Mouse (Mus musculus) heart, embryonic 11.5 days (tissue): ENCODE results near the gene Daam1. TPM values are rescaled to one million over a fixed set of nuclear protein-coding genes. Genes with fewer than 3 reads are reported as not detected.

Experiments
- ATAC-seq: fragments of 200-750 bp; cut with Nextera tagmentation; replicated peaks from 2 replicates; pipeline ENCODE4 v1.8.0; 2017; ENCODE audit warnings: moderate library complexity; ENCODE audit not compliant: insufficient number of reproducible peaks, low FRiP score, low TSS enrichment
- H3K27ac ChIP-seq: fragments of 300-500 bp; sonication (generic); 2 replicates; pipeline ENCODE4 v1.5.1; 2014; ENCODE audit warnings: mild to moderate bottlenecking, low read depth, low read length
- H3K27me3 ChIP-seq: fragments of 300-500 bp; sonication (generic); 2 replicates; pipeline ENCODE4 v1.6.1; 2014; ENCODE audit warnings: mild to moderate bottlenecking, low read length, mixed read lengths; ENCODE audit not compliant: control insufficient read depth, insufficient read depth
- H3K36me3 ChIP-seq: fragments of 300-500 bp; sonication (generic); 2 replicates; pipeline ENCODE4 v1.6.1; 2014; ENCODE audit warnings: mild to moderate bottlenecking, low read length, moderate library complexity, mixed read lengths; ENCODE audit not compliant: control insufficient read depth, insufficient read depth
- H3K4me1 ChIP-seq: fragments of 300-500 bp; sonication (generic); 2 replicates; pipeline ENCODE4 v1.6.1; 2014; ENCODE audit warnings: low read length; ENCODE audit not compliant: control insufficient read depth, insufficient read depth
- H3K4me2 ChIP-seq: fragments of 300-500 bp; sonication (generic); 2 replicates; pipeline ENCODE4 v1.6.1; 2014; ENCODE audit warnings: mild to moderate bottlenecking, moderate library complexity
- H3K4me3 ChIP-seq: fragments of 300-500 bp; sonication (generic); 2 replicates; pipeline ENCODE4 v1.5.1; 2014; ENCODE audit warnings: low read depth, low read length
- H3K9ac ChIP-seq: fragments of 300-500 bp; sonication (generic); 2 replicates; pipeline ENCODE4 v1.6.1; 2014; ENCODE audit warnings: mild to moderate bottlenecking, low read depth, low read length, moderate library complexity
- H3K9me3 ChIP-seq: fragments of 300-500 bp; sonication (generic); replicated peaks from 2 replicates; pipeline ENCODE4 v1.6.1; 2016; ENCODE audit warnings: low read length; ENCODE audit not compliant: control insufficient read depth
- WGBS: fragments of 180-500 bp; shearing (Covaris S2); extraction: QIAGEN DNeasy Blood & Tissue Kit; methylation state at CpG from one replicate; pipeline ENCODE4 v1.1.7; 2014; ENCODE audit not compliant: insufficient replicate concordance; 5-methylcytosine and 5-hydroxymethylcytosine counted together
- polyA plus RNA-seq: library from polyadenylated mRNA; unstranded; fragments of >200 nt; fragmentation: Nextera tagmentation; extraction: Ambion mirVana; gene quantifications from 2 replicates; pipeline ENCODE4 v1.2.1, GENCODE M21; 2014

Daam1 gene
- polyA plus RNA-seq, 1 experiment from 2014 or later, result 33.0 TPM

DNA sequence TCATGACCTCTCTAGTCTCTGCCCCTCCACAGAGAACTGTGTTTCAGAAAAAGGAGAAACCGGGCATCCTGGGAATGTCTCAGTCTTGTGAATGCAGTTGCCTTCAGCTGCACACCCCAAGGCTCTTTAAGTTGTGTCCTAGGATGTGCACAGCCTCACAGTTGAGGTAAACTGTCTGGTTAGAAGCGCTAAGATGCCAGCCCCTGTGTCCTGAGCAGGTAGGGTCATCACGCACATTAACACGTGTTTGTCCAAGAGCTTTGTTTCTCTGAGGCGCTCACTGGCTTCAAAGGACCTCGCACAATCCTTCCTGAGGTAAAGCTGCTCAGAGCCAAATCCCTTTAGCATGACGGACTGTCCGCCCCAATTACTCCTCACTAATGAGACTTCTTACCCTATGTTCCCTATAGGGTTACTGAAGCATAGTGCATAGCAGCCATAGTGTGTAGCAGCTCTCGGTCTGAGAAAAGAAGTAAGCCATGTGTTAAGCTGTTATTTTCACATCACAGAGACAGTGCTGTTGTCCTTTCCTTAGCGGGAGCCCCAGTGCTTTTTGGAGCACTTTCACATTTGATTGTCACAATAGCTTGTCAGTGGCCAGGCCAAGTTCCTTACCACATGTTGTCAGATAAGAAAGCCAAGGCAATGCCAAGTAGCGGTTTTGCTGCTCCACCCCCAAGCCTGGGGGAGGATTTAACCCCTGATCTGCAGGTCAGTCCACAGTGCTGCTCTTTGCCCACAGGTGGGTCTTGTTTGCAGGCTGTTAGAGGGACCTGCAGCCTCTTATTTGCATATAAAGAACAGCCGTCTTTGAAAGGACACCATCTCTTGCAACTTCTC, 147.9 kb downstream of the Daam1 start:
- Histone ChIP-seq H3K9me3 (no peaks in the 10 kb centered on the region), H3K4me3 (no peak overlapping the region), H3K36me3 (peaks cover 18% of the 10 kb centered on the region), H3K27me3 (no peaks in the 10 kb centered on the region), H3K4me1 (peaks cover 66% of the 10 kb centered on the region), H3K4me2 (no peak overlapping the region; the same call in 1 of the 2 replicates), H3K9ac (peak overlapping the region; percentile 43; the same call in 1 of the 2 replicates), H3K27ac (peak overlapping the region; percentile 74)
- ATAC-seq, result no peak
- 51% methylated on average over 12 of the region's 12 CpGs for WGBS

- ATAC-seq, result 0 out of 2 replicates have a peak, but pooled peaks have one; percentile 15
Observed at GRCm38 (mm10) chr12:71980166-71980565, 149.3 kb downstream of the Daam1 start.

DNA sequence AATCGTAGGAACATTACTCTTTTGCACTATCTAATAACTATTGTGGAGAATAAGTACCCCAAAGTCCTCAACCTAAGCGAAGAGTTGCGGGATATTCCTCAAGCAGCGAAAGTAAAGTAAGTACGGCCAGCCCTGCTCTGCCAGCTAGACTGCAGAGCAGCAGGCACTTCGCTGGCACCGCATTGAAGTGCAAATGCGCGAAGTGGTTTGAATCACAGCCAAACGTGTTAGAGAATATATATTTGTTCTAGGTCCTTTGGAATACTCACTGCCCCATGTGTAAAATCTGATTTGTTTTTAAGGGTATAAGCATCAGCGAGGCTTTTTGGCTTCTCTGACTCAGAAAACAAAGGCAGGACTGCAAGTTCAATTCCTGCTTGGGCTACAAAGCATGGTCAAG, 149.9 kb downstream of the Daam1 start:
- H3K27me3 ChIP-seq, result no peaks in the 10 kb centered on the region
- H3K9me3 ChIP-seq, result no peaks in the 10 kb centered on the region
- no peak overlapping the region for H3K9ac ChIP-seq
- peaks cover 18% of the 10 kb centered on the region for H3K36me3 ChIP-seq
- peaks cover 67% of the 10 kb centered on the region for H3K4me1 ChIP-seq
- no peak overlapping the region for H3K4me3 ChIP-seq
- 92% methylated on average over 11 of the region's 11 CpGs for WGBS
- peak overlapping the region; percentile 54 for H3K27ac ChIP-seq
- no peak for ATAC-seq
- no peak overlapping the region for H3K4me2 ChIP-seq

More at GRCm38 (mm10) chr12:71980166-71980565, 149.3 kb downstream of the Daam1 start:
- H3K36me3 ChIP-seq, result peaks cover 16% of the 10 kb centered on the region
- H3K27ac ChIP-seq, result peak overlapping the region; percentile 54; the same call in 1 of the 2 replicates
- no peaks in the 10 kb centered on the region for H3K27me3 ChIP-seq
- peaks cover 69% of the 10 kb centered on the region for H3K4me1 ChIP-seq
- 24% methylated on average over 6 of the region's 6 CpGs for WGBS
- no peak overlapping the region for H3K9ac ChIP-seq
- H3K9me3 ChIP-seq, result no peaks in the 10 kb centered on the region
- H3K4me2 ChIP-seq, result no peak overlapping the region
- no peak overlapping the region for H3K4me3 ChIP-seq

GRCm38 (mm10) chr12:71981250-71981649, 150.4 kb downstream of the Daam1 start:
- no peaks in the 10 kb centered on the region for H3K9me3 ChIP-seq
- no peak overlapping the region for H3K4me2 ChIP-seq
- WGBS, result 80% methylated on average over 8 of the region's 8 CpGs
- no peak overlapping the region for H3K9ac ChIP-seq
- no peak overlapping the region for H3K4me3 ChIP-seq
- H3K27me3 ChIP-seq, result no peaks in the 10 kb centered on the region
- H3K36me3 ChIP-seq, result peaks cover 20% of the 10 kb centered on the region
- H3K4me1 ChIP-seq, result peaks cover 62% of the 10 kb centered on the region
- peak overlapping the region; percentile 54 for H3K27ac ChIP-seq
- no peak for ATAC-seq

- Histone ChIP-seq H3K4me1 (peaks cover 56% of the 10 kb centered on the region), H3K27ac (peak overlapping the region; percentile 30), H3K4me3 (no peak overlapping the region), H3K36me3 (peaks cover 19% of the 10 kb centered on the region), H3K9ac (no peak overlapping the region), H3K9me3 (no peaks in the 10 kb centered on the region), H3K4me2 (no peak overlapping the region), H3K27me3 (no peaks in the 10 kb centered on the region)
- ATAC-seq, result no peak
- WGBS, result 63% methylated on average over 5 of the region's 5 CpGs
Observed at GRCm38 (mm10) chr12:71981791-71982190, 150.9 kb downstream of the Daam1 start.

DNA sequence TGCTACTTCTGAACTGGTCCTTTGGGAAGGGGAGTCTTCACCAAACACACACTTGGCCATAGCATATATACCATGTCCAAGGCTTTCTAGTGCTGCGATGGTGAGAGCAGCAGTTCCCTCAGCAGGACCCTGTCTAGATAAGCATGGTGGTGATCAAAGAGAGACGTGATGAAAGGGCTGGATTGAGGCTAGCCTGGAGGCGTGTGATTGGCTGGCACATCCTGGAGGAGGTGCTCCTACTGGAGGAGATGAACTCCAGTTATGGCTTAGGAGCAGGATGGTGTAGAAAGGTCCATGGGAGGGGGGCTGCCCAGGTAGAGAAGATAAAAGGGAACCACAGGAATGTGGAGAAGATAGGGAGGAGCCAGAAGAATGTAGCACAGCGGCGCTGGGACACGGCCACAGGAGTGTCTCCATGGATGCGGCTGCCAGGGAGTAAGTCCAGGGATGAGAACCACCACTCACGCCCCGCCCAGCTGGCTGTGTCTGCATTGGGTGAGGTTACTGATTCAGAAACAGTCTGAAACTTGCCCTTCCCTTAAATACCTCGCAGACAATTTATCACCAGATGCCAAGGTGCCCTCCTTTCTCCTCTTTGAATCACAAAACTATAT, 152.3 kb downstream of the Daam1 start:
- ATAC-seq, result 0 out of 2 replicates have a peak, but pooled peaks have one; percentile 58
- Histone ChIP-seq H3K27ac (peak overlapping the region; percentile 46; the same call in 1 of the 2 replicates), H3K9ac (no peak overlapping the region), H3K27me3 (no peaks in the 10 kb centered on the region), H3K36me3 (peaks cover 15% of the 10 kb centered on the region), H3K4me2 (no peak overlapping the region), H3K4me3 (no peak overlapping the region), H3K9me3 (no peaks in the 10 kb centered on the region), H3K4me1 (peaks cover 49% of the 10 kb centered on the region)
- 34% methylated on average over 10 of the region's 10 CpGs for WGBS

DNA sequence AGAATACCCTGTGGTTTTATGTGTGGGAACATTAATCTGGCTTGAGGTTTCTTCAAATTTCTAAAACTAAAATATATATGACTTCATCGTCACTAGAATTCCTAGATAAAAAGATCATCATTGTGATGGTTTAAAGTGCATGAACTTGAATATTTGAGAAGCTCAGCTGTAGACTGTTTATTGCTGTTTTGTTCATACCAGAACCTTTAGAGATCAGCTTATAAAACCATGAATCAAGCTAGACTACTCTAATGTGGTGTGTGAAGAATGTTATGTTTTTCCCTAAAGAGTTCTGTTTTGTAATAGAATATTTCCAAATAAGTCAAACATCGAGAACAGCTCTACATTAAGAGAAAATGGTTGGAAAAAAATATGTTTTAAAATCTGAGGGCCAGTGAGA, 156.3 kb downstream of the Daam1 start:
- no peak overlapping the region for H3K4me3 ChIP-seq
- H3K27ac ChIP-seq, result no peak overlapping the region
- peaks cover 18% of the 10 kb centered on the region for H3K4me1 ChIP-seq
- peaks cover 25% of the 10 kb centered on the region for H3K36me3 ChIP-seq
- H3K27me3 ChIP-seq, result no peaks in the 10 kb centered on the region
- no peak overlapping the region for H3K4me2 ChIP-seq
- WGBS, result 89% methylated on average over 2 of the region's 2 CpGs
- no peaks in the 10 kb centered on the region for H3K9me3 ChIP-seq
- no peak overlapping the region for H3K9ac ChIP-seq
- ATAC-seq, result no peak

DNA sequence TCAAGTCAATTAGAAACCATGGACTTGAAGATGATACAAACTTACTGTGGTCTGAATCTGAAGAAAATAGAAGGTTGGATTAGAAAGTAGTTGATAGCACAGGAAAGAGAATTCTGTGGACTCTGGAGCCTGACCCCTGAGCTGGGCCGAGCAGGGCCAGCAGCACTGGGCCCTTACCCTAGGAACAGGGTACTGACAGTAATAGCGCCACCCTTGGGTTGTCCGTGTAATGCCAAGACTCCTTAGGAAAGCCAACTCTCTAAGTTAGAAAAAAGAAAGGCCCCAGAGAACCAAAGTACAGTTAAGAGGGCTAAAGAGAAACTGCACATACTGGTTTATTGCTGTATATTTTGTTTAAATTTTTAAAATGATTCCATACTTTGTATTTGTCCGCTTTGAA, 157.0 kb downstream of the Daam1 start:
- peaks cover 11% of the 10 kb centered on the region for H3K4me1 ChIP-seq
- H3K27me3 ChIP-seq, result no peaks in the 10 kb centered on the region
- ATAC-seq, result no peak
- H3K36me3 ChIP-seq, result peaks cover 31% of the 10 kb centered on the region
- H3K4me2 ChIP-seq, result no peak overlapping the region
- no peak overlapping the region for H3K4me3 ChIP-seq
- no peaks in the 10 kb centered on the region for H3K9me3 ChIP-seq
- H3K27ac ChIP-seq, result no peak overlapping the region
- no peak overlapping the region for H3K9ac ChIP-seq
- WGBS, result 85% methylated on average over 4 of the region's 4 CpGs
